12 mouse cellular contexts compared by ENCODE assay signal in genomic region chr17:29247881-29248280, GRCm38 (mm10). TPM values are rescaled to one million over a fixed set of nuclear protein-coding genes. Genes with fewer than 3 reads are reported as not detected.
A peak's percentile ranks its signal among the peaks of the same experiment; 100 is the strongest.
DNase-seq lines count a peak whose midpoint lies in the region; ATAC-seq and TF ChIP-seq lines count a peak whose summit lies in the region.
"Had no signal": no experiment of that assay in that cellular context is flagged by ENCODE, and none has a peak within 500 bp of the region (broad histone marks: within the 10 kb centered on the region; RNA-seq: fewer than 3 reads in every experiment).

No protein-coding gene starts in this region.

- peaks cover 38% of the 10 kb centered on the region for H3K36me3 ChIP-seq in forebrain, embryonic 12.5 days (replicated peaks)
- H3K36me3 ChIP-seq in forebrain, postnatal 0 days (ENCODE audit: insufficient read depth) = peaks cover 23% of the 10 kb centered on the region
- H3K36me3 ChIP-seq in limb, embryonic 15.5 days = peaks cover 29% of the 10 kb centered on the region
- peaks cover 45% of the 10 kb centered on the region for H3K36me3 ChIP-seq in limb, embryonic 10.5 days
- H3K36me3 ChIP-seq in heart, embryonic 10.5 days = peaks cover 35% of the 10 kb centered on the region
- peaks cover 19% of the 10 kb centered on the region; the same call in 1 of the 2 replicates for H3K36me3 ChIP-seq in intestine, postnatal 0 days (ENCODE audit: control insufficient read depth, insufficient read depth)

- H3K4me3 ChIP-seq in forebrain, embryonic 12.5 days (replicated peaks) = no peak overlapping the region
- H3K4me3 ChIP-seq in forebrain, postnatal 0 days (ENCODE audit: low read depth, low read length) = no peak overlapping the region
- H3K4me3 ChIP-seq in limb, embryonic 15.5 days = no peak overlapping the region
- no peak overlapping the region for H3K4me3 ChIP-seq in limb, embryonic 10.5 days
- no peak overlapping the region for H3K4me3 ChIP-seq in heart, embryonic 10.5 days
- no peak overlapping the region for H3K4me3 ChIP-seq in intestine, postnatal 0 days (ENCODE audit: low read depth, low read length)

- 0 out of 2 replicates have a peak overlapping the region, but pooled peaks have one; percentile 13 for H3K27ac ChIP-seq in forebrain, embryonic 12.5 days
- no peak overlapping the region for H3K27ac ChIP-seq in forebrain, postnatal 0 days (ENCODE audit: low read depth, low read length)
- H3K27ac ChIP-seq in limb, embryonic 15.5 days = 0 out of 2 replicates have a peak overlapping the region, but pooled peaks have one; percentile 13
- H3K27ac ChIP-seq in limb, embryonic 10.5 days = no peak overlapping the region
- H3K27ac ChIP-seq in heart, embryonic 10.5 days = 0 out of 2 replicates have a peak overlapping the region, but pooled peaks have one; percentile 37
- H3K27ac ChIP-seq in intestine, postnatal 0 days (ENCODE audit: low read depth, low read length) = no peak overlapping the region

- no peak for ATAC-seq in forebrain, embryonic 12.5 days (ENCODE audit: low FRiP score)
- ATAC-seq in forebrain, postnatal 0 days = no peak
- no peak for ATAC-seq in limb, embryonic 15.5 days (ENCODE audit: insufficient number of reproducible peaks, low FRiP score, low TSS enrichment, low read depth)
- no peak for ATAC-seq in intestine, postnatal 0 days

- 85% methylated on average over 13 of the region's 13 CpGs for WGBS in forebrain, embryonic 12.5 days
- WGBS in forebrain, postnatal 0 days = 66% methylated on average over 13 of the region's 13 CpGs
- WGBS in limb, embryonic 15.5 days = 62% methylated on average over 13 of the region's 13 CpGs
- 85% methylated on average over 13 of the region's 13 CpGs for WGBS in limb, embryonic 10.5 days
- 71% methylated on average over 13 of the region's 13 CpGs for WGBS in heart, embryonic 10.5 days
- 68% methylated on average over 13 of the region's 13 CpGs for WGBS in intestine, postnatal 0 days

- no peaks in the 10 kb centered on the region for H3K9me3 ChIP-seq in forebrain, embryonic 12.5 days
- H3K9me3 ChIP-seq in forebrain, postnatal 0 days (ENCODE audit: low read length) = no peaks in the 10 kb centered on the region
- H3K9me3 ChIP-seq in limb, embryonic 15.5 days = no peaks in the 10 kb centered on the region
- no peaks in the 10 kb centered on the region for H3K9me3 ChIP-seq in limb, embryonic 10.5 days (replicated peaks)
- H3K9me3 ChIP-seq in heart, embryonic 10.5 days = no peaks in the 10 kb centered on the region
- H3K9me3 ChIP-seq in intestine, postnatal 0 days (ENCODE audit: control insufficient read depth) = no peaks in the 10 kb centered on the region

- no peak for TF ChIP-seq CTCF in forebrain, postnatal 0 days (IDR thresholded peaks at IDR 0.05; ENCODE audit: low read depth)
- TF ChIP-seq CTCF in intestine, postnatal 0 days (IDR thresholded peaks at IDR 0.05; ENCODE audit: low read depth) = no peak

- no peak overlapping the region for H3K9ac ChIP-seq in forebrain, embryonic 12.5 days
- no peak overlapping the region for H3K9ac ChIP-seq in forebrain, postnatal 0 days
- no peak overlapping the region for H3K9ac ChIP-seq in limb, embryonic 15.5 days
- H3K9ac ChIP-seq in intestine, postnatal 0 days (ENCODE audit: low read depth, low read length) = 0 out of 2 replicates have a peak overlapping the region, but pooled peaks have one; percentile 7

- peaks cover 4% of the 10 kb centered on the region; the same call in 1 of the 2 replicates for H3K27me3 ChIP-seq in forebrain, embryonic 12.5 days
- no peaks in the 10 kb centered on the region for H3K27me3 ChIP-seq in forebrain, postnatal 0 days (ENCODE audit: insufficient read depth, low read length)
- no peaks in the 10 kb centered on the region for H3K27me3 ChIP-seq in limb, embryonic 15.5 days
- 0 out of 2 replicates have a peak, but pooled peaks cover 1% of the 10 kb centered on the region for H3K27me3 ChIP-seq in limb, embryonic 10.5 days (ENCODE audit: low read depth, poor library complexity, severe bottlenecking)
- peaks cover 13% of the 10 kb centered on the region for H3K27me3 ChIP-seq in heart, embryonic 10.5 days (ENCODE audit: insufficient read depth, poor library complexity, severe bottlenecking)
- no peaks in the 10 kb centered on the region for H3K27me3 ChIP-seq in intestine, postnatal 0 days (replicated peaks; ENCODE audit: control insufficient read depth, insufficient read depth, low read length)

- no peak for DNase-seq in forebrain, postnatal 0 days
- DNase-seq in limb, embryonic 10.5 days (ENCODE audit: low spot score) = no peak
- no peak for DNase-seq in heart, embryonic 10.5 days (ENCODE audit: low spot score)
- DNase-seq in thymus, postnatal 25 days = no peak
- no peak for DNase-seq in thymus, postnatal 0 days (ENCODE audit: low spot score)
- DNase-seq: cerebellum, adult 18-20 months; gastrocnemius, postnatal 25 days; kidney, adult 18-20 months had no signal

- H3K4me1 ChIP-seq in forebrain, embryonic 12.5 days = peaks cover 37% of the 10 kb centered on the region
- H3K4me1 ChIP-seq in forebrain, postnatal 0 days (ENCODE audit: insufficient read depth) = no peaks in the 10 kb centered on the region
- peaks cover 42% of the 10 kb centered on the region for H3K4me1 ChIP-seq in limb, embryonic 15.5 days
- peaks cover 29% of the 10 kb centered on the region for H3K4me1 ChIP-seq in limb, embryonic 10.5 days
- H3K4me1 ChIP-seq in heart, embryonic 10.5 days = peaks cover 62% of the 10 kb centered on the region
- 0 out of 2 replicates have a peak, but pooled peaks cover 4% of the 10 kb centered on the region for H3K4me1 ChIP-seq in intestine, postnatal 0 days (replicated peaks; ENCODE audit: control insufficient read depth, insufficient read depth, low read length)

- H3K4me2 ChIP-seq in forebrain, embryonic 12.5 days = no peak overlapping the region
- H3K4me2 ChIP-seq in forebrain, postnatal 0 days (ENCODE audit: low read depth) = no peak overlapping the region
- H3K4me2 ChIP-seq in limb, embryonic 15.5 days = no peak overlapping the region
- no peak overlapping the region for H3K4me2 ChIP-seq in intestine, postnatal 0 days (replicated peaks; ENCODE audit: low read depth)

RNA-seq across cellular contexts. Expression of gene Cpne5, which starts 9.9 kb away (rescaled TPM):
- 9.9 and 10.7 TPM in 2 replicates for polyA plus RNA-seq in forebrain, embryonic 12.5 days (2016; fragmentation: Nextera tagmentation; extraction: Ambion mirVana)
- total RNA-seq in forebrain, postnatal 0 days (2014; rRNA removed) = 46.2 and 60.0 TPM in 2 replicates
- 48.6 and 61.6 TPM in 2 replicates for polyA plus RNA-seq in forebrain, postnatal 0 days (2015; fragmentation: Nextera tagmentation; extraction: Ambion mirVana)
- polyA plus RNA-seq in limb, embryonic 15.5 days (2015; fragmentation: Nextera tagmentation; extraction: Ambion mirVana) = 15.0 and 15.4 TPM in 2 replicates
- 2.0 and 3.2 TPM in 2 replicates for polyA plus RNA-seq in limb, embryonic 10.5 days (2016; fragmentation: Nextera tagmentation; extraction: Ambion mirVana)
- polyA plus RNA-seq in heart, embryonic 10.5 days (2016; fragmentation: Nextera tagmentation; extraction: Ambion mirVana) = 18.0 and 23.3 TPM in 2 replicates
- polyA plus RNA-seq in intestine, postnatal 0 days (2015; fragmentation: Nextera tagmentation; extraction: Ambion mirVana) = 2.7 and 3.3 TPM in 2 replicates
- polyA plus RNA-seq in thymus, postnatal 0 days (2015; fragmentation: Nextera tagmentation; extraction: Ambion mirVana) = 2.8 and 3.0 TPM in 2 replicates
- total RNA-seq: megakaryocyte, adult 5-6 weeks had no signal

RNA-seq across cellular contexts. Expression of gene Ppil1, which starts 16.1 kb away (rescaled TPM):
- polyA plus RNA-seq in forebrain, embryonic 12.5 days (2016; fragmentation: Nextera tagmentation; extraction: Ambion mirVana) = 139 and 142 TPM in 2 replicates
- 67.8 and 79.7 TPM in 2 replicates for total RNA-seq in forebrain, postnatal 0 days (2014; rRNA removed)
- polyA plus RNA-seq in forebrain, postnatal 0 days (2015; fragmentation: Nextera tagmentation; extraction: Ambion mirVana) = 103 and 106 TPM in 2 replicates
- 130 and 132 TPM in 2 replicates for polyA plus RNA-seq in limb, embryonic 15.5 days (2015; fragmentation: Nextera tagmentation; extraction: Ambion mirVana)
- polyA plus RNA-seq in limb, embryonic 10.5 days (2016; fragmentation: Nextera tagmentation; extraction: Ambion mirVana) = 239 and 250 TPM in 2 replicates
- 147 and 188 TPM in 2 replicates for polyA plus RNA-seq in heart, embryonic 10.5 days (2016; fragmentation: Nextera tagmentation; extraction: Ambion mirVana)
- polyA plus RNA-seq in intestine, postnatal 0 days (2015; fragmentation: Nextera tagmentation; extraction: Ambion mirVana) = 53.7 and 59.1 TPM in 2 replicates
- polyA plus RNA-seq in thymus, postnatal 0 days (2015; fragmentation: Nextera tagmentation; extraction: Ambion mirVana) = 118 and 133 TPM in 2 replicates

RNA-seq across cellular contexts. Expression of gene BC004004, which starts 20.7 kb away (rescaled TPM):
- 65.0 and 65.2 TPM in 2 replicates for polyA plus RNA-seq in forebrain, embryonic 12.5 days (2016; fragmentation: Nextera tagmentation; extraction: Ambion mirVana)
- 121 and 128 TPM in 2 replicates for total RNA-seq in forebrain, postnatal 0 days (2014; rRNA removed)
- polyA plus RNA-seq in forebrain, postnatal 0 days (2015; fragmentation: Nextera tagmentation; extraction: Ambion mirVana) = 153 and 174 TPM in 2 replicates
- polyA plus RNA-seq in limb, embryonic 15.5 days (2015; fragmentation: Nextera tagmentation; extraction: Ambion mirVana) = 84.1 and 95.5 TPM in 2 replicates
- 47.9 and 52.9 TPM in 2 replicates for polyA plus RNA-seq in limb, embryonic 10.5 days (2016; fragmentation: Nextera tagmentation; extraction: Ambion mirVana)
- polyA plus RNA-seq in heart, embryonic 10.5 days (2016; fragmentation: Nextera tagmentation; extraction: Ambion mirVana) = 79.2 and 94.0 TPM in 2 replicates
- polyA plus RNA-seq in intestine, postnatal 0 days (2015; fragmentation: Nextera tagmentation; extraction: Ambion mirVana) = 111 and 116 TPM in 2 replicates
- 92.2 and 95.2 TPM in 2 replicates for polyA plus RNA-seq in thymus, postnatal 0 days (2015; fragmentation: Nextera tagmentation; extraction: Ambion mirVana)

Comparison
In these comparisons a context has a peak if more than half of its experiments do, and no peak if none do; other contexts are left out.
1. H3K27ac ChIP-seq: peak in forebrain, embryonic 12.5 days (single experiment), limb, embryonic 15.5 days (single experiment) and heart, embryonic 10.5 days (single experiment); none in forebrain, postnatal 0 days (single experiment), limb, embryonic 10.5 days (single experiment) and intestine, postnatal 0 days (single experiment).